Mouse (Mus musculus) mature B cell (primary cell): ENCODE measurements around the gene Cavin2.

Source experiments
- in situ Hi-C: fragments of 300-500 bp; cut with MboI; formaldehyde crosslinking; loops from 2 replicates; pipeline ENCODE4 v1.14.3; 2019

Cavin2 gene

DNA sequence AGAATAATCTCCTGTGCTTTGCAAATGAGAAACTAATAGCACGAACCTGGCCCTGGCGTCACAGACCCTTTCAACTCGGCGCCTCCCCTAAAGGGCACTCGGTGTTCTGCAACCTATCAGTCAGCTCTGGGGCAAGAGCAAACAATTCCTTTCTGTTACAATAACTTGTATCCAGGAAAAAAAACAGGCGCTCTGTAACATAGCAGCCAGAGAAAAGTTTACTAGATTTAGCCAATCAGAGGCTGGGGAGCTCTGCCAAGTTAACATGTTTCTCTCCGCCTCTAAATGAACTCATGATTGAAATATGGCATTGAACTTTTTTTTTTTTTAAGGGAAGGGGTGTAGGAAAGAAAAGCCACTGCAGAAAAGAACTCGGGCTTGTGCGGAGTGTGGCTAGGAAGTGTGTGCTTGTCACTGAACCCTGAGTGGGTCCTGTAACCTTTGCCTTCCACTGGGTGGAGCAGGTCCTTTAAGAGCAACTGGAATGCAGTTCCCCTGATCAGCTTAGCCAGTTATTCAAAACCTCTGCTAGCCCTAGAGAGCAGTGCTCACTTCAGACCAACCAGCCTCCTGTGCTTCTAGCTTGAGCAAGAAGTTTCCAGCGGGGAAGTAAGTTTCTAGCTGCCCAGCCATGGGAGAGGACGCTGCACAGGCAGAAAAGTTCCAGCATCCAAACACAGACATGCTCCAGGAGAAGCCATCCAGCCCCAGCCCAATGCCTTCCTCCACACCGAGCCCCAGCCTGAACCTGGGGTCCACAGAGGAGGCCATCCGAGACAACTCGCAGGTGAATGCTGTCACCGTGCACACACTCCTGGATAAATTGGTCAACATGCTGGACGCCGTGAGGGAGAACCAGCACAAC lies at the start of gene Cavin2:
Gene Cavin2 (plus strand): TSS at position 372 of the 865 bp plus-strand sequence.
- in situ Hi-C loops = no loop called here

- in situ Hi-C loops = no loop called here
Observed at GRCm38 (mm10) chr1:51241311-51241986, 47.5 kb upstream of the Cavin2 start.

DNA sequence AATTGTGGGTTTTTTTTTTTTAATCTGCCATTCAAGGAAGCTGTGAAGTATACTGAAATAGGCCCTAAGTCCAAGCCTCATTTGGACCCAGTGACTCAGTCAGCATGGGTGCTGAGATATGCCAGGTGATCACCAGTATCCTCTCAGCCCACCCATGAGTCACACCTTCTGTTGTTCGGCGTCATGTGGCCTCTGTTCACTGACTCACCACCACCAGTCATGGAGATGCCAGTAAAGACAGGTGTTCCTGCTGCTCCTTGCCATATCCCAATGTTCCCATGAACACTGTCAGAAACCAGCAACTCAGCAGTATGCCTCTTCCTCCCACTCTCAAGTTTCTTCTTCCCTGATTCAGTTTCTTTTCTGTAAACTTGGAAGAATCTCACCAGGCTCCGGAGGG lies 45.6 kb upstream of the Cavin2 start:
- in situ Hi-C loops = no loop called here

DNA sequence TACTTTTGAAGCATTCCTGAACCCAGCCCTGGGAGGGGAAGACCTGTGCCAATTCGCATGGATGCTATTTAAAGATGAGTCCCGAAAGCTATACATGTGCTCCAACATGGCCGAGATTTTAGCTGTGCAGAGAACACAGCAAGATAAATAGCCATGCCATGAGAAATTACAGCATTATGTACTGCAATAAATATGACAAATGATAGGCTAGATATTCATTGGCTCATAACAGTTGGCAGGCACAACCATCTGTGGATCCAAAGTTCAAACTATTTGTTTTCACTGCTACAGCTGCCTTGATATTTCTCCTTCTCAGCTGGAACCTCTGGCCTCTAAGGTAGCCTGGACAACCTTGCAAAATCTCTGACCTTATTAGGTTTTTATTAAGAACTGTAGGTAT lies 45.1 kb upstream of the Cavin2 start:
- in situ Hi-C loops = no loop called here

DNA sequence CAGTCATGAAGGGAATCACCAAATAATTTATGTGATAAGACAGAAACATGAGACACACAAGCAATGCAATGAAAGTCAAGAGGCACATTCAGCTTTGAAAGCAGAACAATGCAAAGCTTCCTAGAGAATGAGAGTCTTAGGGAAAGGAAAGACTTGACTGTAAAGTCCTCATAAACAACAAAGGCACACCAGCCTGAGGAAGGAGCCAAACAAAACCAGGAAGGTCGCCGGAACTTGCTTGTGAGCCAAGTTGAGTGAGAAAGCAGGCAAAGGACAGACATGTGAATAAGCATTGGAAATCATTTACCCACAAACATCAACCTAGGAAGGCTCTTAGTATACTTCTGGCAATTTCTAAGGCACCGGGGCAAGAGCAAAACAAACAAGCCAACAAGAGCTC lies 43.5 kb upstream of the Cavin2 start:
- in situ Hi-C loops = no loop called here

DNA sequence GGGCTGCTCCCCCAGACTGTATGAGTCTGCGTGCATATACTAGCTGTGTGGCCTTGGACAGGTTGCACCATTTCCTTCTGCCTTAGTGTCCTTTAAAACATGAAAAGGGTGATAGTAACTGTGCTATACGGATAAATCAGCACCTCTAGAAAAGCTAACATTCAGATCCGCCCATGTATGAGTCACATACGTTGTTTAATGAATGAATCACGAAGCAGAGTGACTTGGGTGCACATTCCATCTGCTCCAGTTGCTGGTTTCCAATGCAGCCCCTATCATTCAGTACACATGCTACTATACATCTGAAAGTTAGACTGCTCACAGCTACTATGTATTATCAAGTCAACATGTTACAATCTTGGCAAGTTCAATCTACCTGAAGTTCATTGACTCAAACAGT lies 38.6 kb upstream of the Cavin2 start:
- in situ Hi-C loops = no loop called here

DNA sequence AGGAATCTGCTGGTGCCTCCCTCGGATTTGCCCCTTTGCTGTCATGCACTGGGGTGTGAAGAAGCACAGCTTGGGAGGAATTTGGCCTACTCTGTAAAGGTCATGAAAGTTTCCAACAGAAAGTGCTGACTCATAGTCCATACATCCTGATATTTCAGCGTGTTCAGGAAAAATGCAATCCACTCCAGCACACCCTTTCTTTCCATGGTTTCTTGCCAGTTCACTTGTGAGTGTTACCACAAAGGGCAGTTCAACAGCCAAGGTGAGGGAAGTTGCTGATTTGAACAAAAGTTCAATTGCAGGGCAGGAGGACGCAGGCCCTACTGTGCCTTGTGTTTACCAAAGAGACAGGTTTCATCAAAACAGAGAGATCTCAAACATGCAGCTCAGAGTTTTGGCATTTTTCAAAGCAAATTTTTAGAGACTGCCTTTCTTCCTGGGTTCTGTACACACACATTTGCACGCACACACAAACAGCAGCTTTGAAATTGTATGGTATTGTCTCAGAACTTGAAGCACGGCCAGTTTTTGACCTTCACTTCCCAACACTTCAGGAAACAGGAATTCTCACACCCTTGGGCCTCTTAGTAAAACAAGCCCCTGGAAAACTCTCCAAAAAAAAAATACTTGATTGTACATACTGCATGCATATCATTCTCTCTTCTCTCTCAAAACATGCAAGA lies 23.7 kb upstream of the Cavin2 start:
- in situ Hi-C loops = no loop called here

DNA sequence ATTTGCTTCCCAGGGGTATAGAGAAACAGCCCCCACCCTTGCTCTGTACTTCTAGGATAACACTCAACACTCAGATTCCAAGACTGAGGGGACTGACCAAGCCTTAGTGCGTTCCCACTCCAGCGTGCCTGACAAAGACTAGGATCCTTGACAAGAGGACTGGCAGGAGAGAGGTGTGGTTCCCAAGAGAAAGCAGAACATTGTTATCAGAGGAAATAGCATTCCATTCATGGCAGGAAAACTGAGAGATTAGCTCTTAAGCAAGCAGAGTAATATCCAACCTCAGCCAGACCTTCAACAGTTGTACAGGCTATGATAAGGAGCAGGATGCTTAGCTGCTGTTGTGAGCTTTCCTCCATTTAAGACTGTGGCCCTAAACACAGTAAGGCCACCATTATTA lies 23.0 kb upstream of the Cavin2 start:
- in situ Hi-C loops = no loop called here

DNA sequence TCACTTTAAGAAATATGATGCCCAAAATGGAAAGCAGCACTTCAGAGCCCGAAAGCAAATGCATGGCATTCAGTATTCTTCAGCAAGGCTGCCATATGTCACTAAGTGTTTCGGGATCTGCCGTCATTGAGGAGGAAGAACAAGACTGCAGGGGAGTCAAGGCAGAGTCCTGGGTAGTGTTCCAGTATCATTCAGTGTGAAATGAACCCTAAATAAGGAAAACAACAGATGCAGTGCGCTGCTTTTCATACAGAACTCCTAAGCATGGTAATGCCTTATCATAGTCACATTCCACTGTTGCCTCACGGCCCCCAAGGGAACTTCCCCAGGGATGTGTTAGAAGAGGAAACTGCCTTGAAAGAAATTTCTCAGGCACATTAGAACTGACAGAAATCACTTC lies 21.8 kb upstream of the Cavin2 start:
- in situ Hi-C loops = no loop called here

GRCm38 (mm10) chr1:51268225-51268624 lies 20.7 kb upstream of the Cavin2 start:
- in situ Hi-C loops = no loop called here

DNA sequence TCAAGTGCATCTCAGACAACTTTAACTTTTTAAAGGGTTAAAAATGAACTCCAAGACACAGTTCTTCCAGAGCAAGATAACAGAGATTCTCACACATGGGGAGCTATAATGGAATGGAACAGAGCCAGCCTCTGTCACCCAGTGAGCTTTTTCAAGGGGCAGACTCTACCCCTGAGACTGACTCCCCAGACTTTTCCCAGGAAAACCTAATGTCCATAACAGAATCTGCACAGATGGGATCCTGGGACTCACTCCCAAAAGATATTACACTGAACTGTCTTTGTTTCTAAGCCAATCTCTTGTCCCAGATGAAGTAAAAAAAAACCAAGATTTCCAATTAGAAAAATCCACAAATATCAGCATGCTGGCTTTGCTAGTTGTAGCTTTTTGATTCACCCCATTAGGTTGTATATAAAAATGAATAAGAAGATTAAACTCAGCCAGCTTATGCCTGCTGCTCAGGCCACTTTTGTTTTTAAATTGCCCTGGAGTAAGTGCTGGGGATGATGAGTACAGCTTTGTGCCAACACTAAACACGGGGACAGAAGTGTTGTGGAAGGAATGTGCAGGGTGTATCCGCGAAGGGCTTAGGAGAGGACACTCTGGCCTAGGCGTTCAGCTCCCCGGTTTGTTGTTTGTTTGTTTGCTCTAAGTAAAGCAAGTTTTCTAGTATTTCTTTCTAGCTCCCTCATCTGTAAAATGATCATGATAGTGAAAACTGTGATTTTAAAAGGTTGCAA lies 18.6 kb upstream of the Cavin2 start:
- in situ Hi-C loops = no loop called here

GRCm38 (mm10) chr1:51271845-51272244 lies 17.1 kb upstream of the Cavin2 start:
- in situ Hi-C loops = no loop called here

GRCm38 (mm10) chr1:51272583-51273201 lies 16.2 kb upstream of the Cavin2 start:
- in situ Hi-C loops = no loop called here

GRCm38 (mm10) chr1:51277879-51278567 lies 10.9 kb upstream of the Cavin2 start:
- in situ Hi-C loops = no loop called here

GRCm38 (mm10) chr1:51288201-51288600 lies 725 bp upstream of the Cavin2 start:
- in situ Hi-C loops = no loop called here

DNA sequence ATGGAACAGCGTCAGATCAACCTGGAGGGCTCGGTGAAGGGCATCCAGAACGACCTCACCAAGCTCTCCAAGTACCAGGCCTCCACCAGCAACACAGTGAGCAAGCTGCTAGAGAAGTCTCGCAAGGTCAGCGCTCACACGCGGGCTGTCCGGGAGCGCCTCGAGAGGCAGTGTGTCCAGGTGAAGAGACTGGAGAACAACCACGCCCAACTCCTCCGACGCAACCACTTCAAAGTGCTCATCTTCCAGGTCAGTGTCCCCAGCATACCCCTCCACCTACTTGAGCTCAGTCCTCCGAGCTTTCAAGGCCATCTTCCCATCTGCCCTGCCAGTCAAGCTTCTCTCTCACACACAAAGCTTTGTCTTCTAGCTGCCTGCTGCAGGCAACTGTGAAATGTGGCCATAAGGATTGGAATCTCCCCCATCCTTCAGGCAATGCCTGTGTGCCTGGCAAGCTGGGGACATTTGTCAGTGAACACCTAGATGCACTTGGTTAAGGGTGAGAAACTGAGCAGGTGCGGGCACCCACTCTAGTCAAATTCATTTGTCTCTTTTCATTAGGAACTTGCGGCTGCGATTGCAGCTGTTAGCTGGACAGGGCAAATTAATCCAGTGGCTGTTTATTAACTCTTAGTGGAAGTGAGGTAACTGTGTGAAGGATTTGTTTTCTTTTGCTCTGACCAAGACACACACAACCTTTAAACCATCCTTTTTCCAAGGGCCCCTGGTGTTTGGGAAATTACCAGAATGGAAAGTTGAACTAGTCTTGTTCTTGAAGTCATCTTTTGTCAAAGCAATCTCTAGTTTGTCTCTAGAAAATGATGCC lies 907 bp downstream of the Cavin2 start:
- in situ Hi-C loops = no loop called here

DNA sequence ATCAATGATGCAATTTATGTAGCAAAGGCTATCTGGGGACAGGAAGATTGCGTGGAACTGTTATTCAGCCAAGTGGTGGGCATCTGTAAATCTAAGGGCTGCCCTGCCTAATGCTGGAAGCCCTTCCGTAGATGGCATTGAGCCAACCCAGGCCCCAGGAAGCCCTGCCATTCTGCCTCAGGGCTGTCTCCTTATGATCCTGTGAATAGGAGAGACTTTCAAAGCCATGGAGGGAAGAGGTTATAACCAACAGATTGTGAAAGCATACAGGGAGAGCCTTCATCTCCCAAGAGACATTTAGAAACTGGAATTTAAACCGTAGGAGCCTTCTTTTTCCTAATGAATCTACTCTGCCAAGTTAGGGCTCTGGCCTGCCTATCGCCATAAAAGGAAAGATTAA lies 1.7 kb downstream of the Cavin2 start:
- in situ Hi-C loops = no loop called here

GRCm38 (mm10) chr1:51292348-51292747 lies 3.4 kb downstream of the Cavin2 start:
- in situ Hi-C loops = no loop called here

DNA sequence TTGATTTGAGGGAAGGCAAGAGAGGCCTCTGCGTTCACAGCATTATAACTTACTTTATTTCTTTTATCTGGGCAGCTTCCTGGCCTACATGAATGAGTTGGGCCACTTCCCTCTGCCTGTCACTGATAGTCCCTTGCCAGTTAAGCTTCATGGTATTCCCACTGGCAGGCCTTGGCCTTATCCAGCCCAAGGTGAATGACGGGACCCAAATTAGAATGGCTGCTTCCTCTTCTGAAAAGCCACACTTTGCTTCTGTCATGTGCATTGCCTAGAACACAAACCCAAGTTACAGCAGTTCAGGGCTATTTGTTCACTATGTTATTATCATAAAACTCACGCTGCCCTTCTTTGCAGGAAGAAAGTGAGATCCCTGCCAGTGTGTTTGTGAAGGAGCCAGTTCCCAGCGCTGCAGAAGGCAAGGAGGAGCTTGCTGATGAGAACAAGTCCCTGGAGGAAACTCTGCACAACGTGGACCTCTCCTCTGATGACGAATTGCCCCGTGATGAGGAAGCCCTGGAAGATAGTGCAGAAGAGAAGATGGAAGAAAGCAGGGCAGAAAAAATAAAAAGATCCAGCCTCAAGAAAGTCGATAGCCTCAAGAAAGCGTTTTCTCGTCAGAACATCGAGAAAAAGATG lies 11.5 kb downstream of the Cavin2 start:
- in situ Hi-C loops = no loop called here

- in situ Hi-C loops = no loop called here
Observed at GRCm38 (mm10) chr1:51307056-51307455, 18.1 kb downstream of the Cavin2 start.
